Mouse (Mus musculus) erythroblast, embryonic 14.5 days (primary cell): ENCODE results near the gene Pik3c2g. TPM values are rescaled to one million over a fixed set of nuclear protein-coding genes. Genes with fewer than 3 reads are reported as not detected.

Experiments used
- H3K27me3 ChIP-seq: 2 replicates; pipeline ENCODE4 v1.6.1; 2012; ENCODE audit warnings: inconsistent platforms; ENCODE audit not compliant: control insufficient read depth
- H3K36me3 ChIP-seq: 2 replicates; pipeline ENCODE4 v1.6.1; 2012; ENCODE audit warnings: mild to moderate bottlenecking, inconsistent platforms; ENCODE audit not compliant: control insufficient read depth
- H3K4me1 ChIP-seq: 2 replicates; pipeline ENCODE4 v1.6.1; 2012; ENCODE audit warnings: inconsistent platforms; ENCODE audit not compliant: control insufficient read depth
- H3K4me3 ChIP-seq: replicated peaks from 2 replicates; pipeline ENCODE3; 2012; ENCODE audit warnings: moderate library complexity, mild to moderate bottlenecking, inconsistent platforms
- H3K9me3 ChIP-seq: 2 replicates; pipeline ENCODE4 v1.6.1; 2012; ENCODE audit warnings: low read length, inconsistent platforms, mixed read lengths; ENCODE audit not compliant: control insufficient read depth
- GATA1 ChIP-seq: IDR thresholded peaks from 2 replicates; pipeline ENCODE4 v1.6.1; 2012; ENCODE audit warnings: low read length, inconsistent platforms, mixed read lengths
- TAL1 ChIP-seq: IDR thresholded peaks from 3 replicates; pipeline ENCODE4 v1.6.1; 2012; ENCODE audit warnings: low read length, inconsistent platforms, mixed read lengths
- polyA plus RNA-seq: library from polyadenylated mRNA; stranded (reverse); fragments of >175 nt; gene quantifications from 2 replicates; pipeline ENCODE4 v1.2.3, GENCODE M21; 2012

The Pik3c2g gene
- polyA plus RNA-seq, 1 experiment, result not detected

- H3K4me3 ChIP-seq, result no peak overlapping the region
- no peaks in the 10 kb centered on the region for H3K27me3 ChIP-seq
- TF ChIP-seq TAL1, result no peak
- TF ChIP-seq GATA1, result no peak
These were observed 2.3 kb downstream of the Pik3c2g start for GRCm38 (mm10) chr6:139589291-139589690.

GRCm38 (mm10) chr6:139589854-139590253 is 2.8 kb downstream of the Pik3c2g start:
- H3K27me3 ChIP-seq, result no peaks in the 10 kb centered on the region
- no peaks in the 10 kb centered on the region for H3K36me3 ChIP-seq
- no peaks in the 10 kb centered on the region for H3K4me1 ChIP-seq
- TF ChIP-seq GATA1, result no peak
- TF ChIP-seq TAL1, result no peak
- no peak overlapping the region for H3K4me3 ChIP-seq
- no peaks in the 10 kb centered on the region; the same call in 1 of the 2 replicates for H3K9me3 ChIP-seq

More at GRCm38 (mm10) chr6:139589291-139589690, 2.3 kb downstream of the Pik3c2g start:
- Histone ChIP-seq H3K36me3 (no peaks in the 10 kb centered on the region), H3K4me1 (no peaks in the 10 kb centered on the region), H3K9me3 (no peaks in the 10 kb centered on the region; the same call in 1 of the 2 replicates)

- Histone ChIP-seq H3K4me3 (no peak overlapping the region), H3K9me3 (no peaks in the 10 kb centered on the region; the same call in 1 of the 2 replicates), H3K27me3 (no peaks in the 10 kb centered on the region), H3K36me3 (no peaks in the 10 kb centered on the region), H3K4me1 (no peaks in the 10 kb centered on the region)
- TF ChIP-seq TAL1 (no peak), GATA1 (no peak)
These were observed 5.1 kb downstream of the Pik3c2g start for GRCm38 (mm10) chr6:139592081-139592480.

GRCm38 (mm10) chr6:139596433-139596832 is 9.4 kb downstream of the Pik3c2g start:
- no peaks in the 10 kb centered on the region for H3K9me3 ChIP-seq
- H3K27me3 ChIP-seq, result no peaks in the 10 kb centered on the region
- no peaks in the 10 kb centered on the region for H3K36me3 ChIP-seq
- H3K4me3 ChIP-seq, result no peak overlapping the region
- TF ChIP-seq TAL1 (no peak), GATA1 (no peak)
- no peaks in the 10 kb centered on the region for H3K4me1 ChIP-seq

- Histone ChIP-seq H3K4me3 (no peak overlapping the region), H3K4me1 (no peaks in the 10 kb centered on the region), H3K27me3 (no peaks in the 10 kb centered on the region), H3K9me3 (no peaks in the 10 kb centered on the region), H3K36me3 (no peaks in the 10 kb centered on the region)
- TF ChIP-seq GATA1 (no peak), TAL1 (no peak)
These were observed 12.2 kb downstream of the Pik3c2g start for GRCm38 (mm10) chr6:139599216-139599615.

- Histone ChIP-seq H3K36me3 (no peaks in the 10 kb centered on the region), H3K9me3 (peaks cover 23% of the 10 kb centered on the region), H3K27me3 (no peaks in the 10 kb centered on the region), H3K4me3 (no peak overlapping the region), H3K4me1 (no peaks in the 10 kb centered on the region)
- TF ChIP-seq TAL1, result no peak
- TF ChIP-seq GATA1, result no peak
These were observed 31.8 kb downstream of the Pik3c2g start for GRCm38 (mm10) chr6:139618774-139619173.

- no peak for TF ChIP-seq TAL1
- no peak for TF ChIP-seq GATA1
- H3K4me3 ChIP-seq, result no peak overlapping the region
- H3K36me3 ChIP-seq, result no peaks in the 10 kb centered on the region
These were observed 37.7 kb downstream of the Pik3c2g start for GRCm38 (mm10) chr6:139624756-139625155.

GRCm38 (mm10) chr6:139634561-139634960 is 47.5 kb downstream of the Pik3c2g start:
- no peak overlapping the region for H3K4me3 ChIP-seq
- H3K27me3 ChIP-seq, result no peaks in the 10 kb centered on the region
- peaks cover 11% of the 10 kb centered on the region for H3K9me3 ChIP-seq
- TF ChIP-seq GATA1 (no peak), TAL1 (no peak)
- no peaks in the 10 kb centered on the region for H3K36me3 ChIP-seq
- no peaks in the 10 kb centered on the region for H3K4me1 ChIP-seq

More at GRCm38 (mm10) chr6:139624756-139625155, 37.7 kb downstream of the Pik3c2g start:
- H3K9me3 ChIP-seq, result peaks cover 16% of the 10 kb centered on the region
- H3K4me1 ChIP-seq, result no peaks in the 10 kb centered on the region
- H3K27me3 ChIP-seq, result no peaks in the 10 kb centered on the region

- TF ChIP-seq TAL1 (no peak), GATA1 (no peak)
- Histone ChIP-seq H3K4me3 (no peak overlapping the region), H3K27me3 (no peaks in the 10 kb centered on the region), H3K36me3 (no peaks in the 10 kb centered on the region), H3K9me3 (peaks cover 28% of the 10 kb centered on the region), H3K4me1 (no peaks in the 10 kb centered on the region)
These were observed 68.4 kb downstream of the Pik3c2g start for GRCm38 (mm10) chr6:139655399-139655798.

- Histone ChIP-seq H3K27me3 (no peaks in the 10 kb centered on the region), H3K36me3 (no peaks in the 10 kb centered on the region), H3K4me3 (no peak overlapping the region), H3K4me1 (no peaks in the 10 kb centered on the region), H3K9me3 (peaks cover 12% of the 10 kb centered on the region; the same call in 1 of the 2 replicates)
- no peak for TF ChIP-seq TAL1
- TF ChIP-seq GATA1, result no peak
These were observed 75.4 kb downstream of the Pik3c2g start for GRCm38 (mm10) chr6:139662462-139662861.
